Mouse (Mus musculus) urinary bladder, adult 2 months (tissue): ENCODE measurements at regions not wholly inside any gene's neighbourhood (a gene's known extent, or its start where the extent isn't known, plus 50 kb on each side); places are given as distances from the start of the nearest gene placed in this dataset.

ENCODE experiments used
- DNase-seq: peaks from one replicate; pipeline ENCODE4 v3.0.0; 2022; ENCODE audit warnings: low spot score

DNA sequence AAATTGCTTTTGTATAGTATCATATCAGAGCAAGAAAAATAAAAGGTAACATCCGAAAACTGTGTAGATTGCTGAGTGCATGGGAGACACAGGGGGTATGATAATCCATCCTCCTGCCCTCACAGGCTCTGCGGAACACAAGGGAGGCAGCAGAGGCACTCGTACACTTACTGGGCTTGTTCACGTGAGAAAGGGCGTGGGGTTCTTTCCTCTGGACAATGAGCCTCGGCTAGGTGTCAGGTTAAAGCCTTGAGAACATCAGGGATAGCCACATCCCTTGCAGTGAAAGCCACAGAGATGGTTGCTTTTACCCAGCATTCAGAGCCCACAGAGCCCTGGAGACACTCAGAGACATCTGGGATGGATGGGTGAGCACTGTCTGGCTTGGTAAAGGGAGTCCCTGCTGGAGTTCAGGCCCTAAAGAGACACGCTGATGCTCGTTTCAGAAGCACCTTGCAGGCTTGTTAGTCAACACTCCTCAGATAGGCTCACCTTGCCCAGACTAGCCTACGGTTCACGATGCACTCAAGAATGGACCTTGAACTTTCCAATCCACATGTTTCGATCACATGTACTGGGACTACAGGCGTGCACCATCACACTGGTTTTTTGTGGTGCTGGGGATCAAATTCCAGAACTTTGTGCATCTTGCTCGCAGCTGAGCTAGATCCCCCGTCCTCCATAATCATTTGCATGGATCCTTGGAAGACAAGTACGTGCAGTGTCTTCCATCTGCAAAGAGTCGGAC, 83.5 kb upstream of the Spin1 start:
- no peak for DNase-seq

DNA sequence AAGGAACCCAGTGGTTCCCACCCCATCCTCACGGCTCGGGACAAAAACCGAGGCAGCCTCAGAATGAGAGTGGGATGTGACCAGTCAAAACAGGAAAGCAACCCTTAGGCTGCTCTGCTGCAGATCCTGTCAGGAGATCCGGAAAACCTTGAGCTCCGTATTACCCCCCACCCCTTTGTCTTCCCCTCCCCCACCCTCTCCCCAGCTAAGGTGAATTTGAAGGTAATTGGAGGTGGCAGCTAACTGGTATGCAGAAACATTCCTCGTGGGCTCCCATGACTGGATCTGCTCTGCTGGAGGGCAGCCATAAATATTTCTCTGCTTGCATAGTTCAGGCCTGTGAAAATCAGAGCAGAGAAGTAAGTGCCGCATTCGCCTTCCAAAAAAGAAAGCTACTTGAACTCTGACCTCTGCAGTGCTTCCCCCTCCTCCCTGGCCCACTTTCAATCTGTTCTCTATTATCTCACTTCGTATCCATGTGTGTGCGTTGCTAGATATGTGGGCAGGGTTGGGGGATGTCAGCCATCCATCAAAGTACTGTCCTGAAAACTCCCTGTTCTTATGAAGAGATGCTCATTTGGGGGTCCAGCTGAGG, 82.9 kb upstream of the Spin1 start:
- DNase-seq: no peak

DNA sequence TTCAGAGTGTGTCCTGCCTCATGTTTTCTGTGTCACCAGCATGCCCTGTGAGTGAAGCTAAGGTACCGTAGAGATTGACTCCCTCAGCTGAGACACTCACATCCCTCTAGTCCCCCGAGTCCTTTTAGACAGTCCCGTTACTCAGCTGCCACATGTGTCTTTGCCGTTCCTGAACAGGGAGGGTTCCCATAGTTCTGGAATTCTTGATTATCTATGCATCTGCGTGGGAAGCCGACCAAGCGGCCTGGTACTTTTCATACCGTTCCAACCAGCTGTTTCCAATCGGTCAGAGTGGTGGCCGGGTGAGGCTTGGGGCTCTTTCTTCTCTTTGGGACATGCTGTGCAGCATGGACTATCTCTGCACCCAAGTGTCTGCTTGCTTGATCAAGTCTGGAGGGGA, 82.3 kb upstream of the Spin1 start:
- no peak for DNase-seq

DNA sequence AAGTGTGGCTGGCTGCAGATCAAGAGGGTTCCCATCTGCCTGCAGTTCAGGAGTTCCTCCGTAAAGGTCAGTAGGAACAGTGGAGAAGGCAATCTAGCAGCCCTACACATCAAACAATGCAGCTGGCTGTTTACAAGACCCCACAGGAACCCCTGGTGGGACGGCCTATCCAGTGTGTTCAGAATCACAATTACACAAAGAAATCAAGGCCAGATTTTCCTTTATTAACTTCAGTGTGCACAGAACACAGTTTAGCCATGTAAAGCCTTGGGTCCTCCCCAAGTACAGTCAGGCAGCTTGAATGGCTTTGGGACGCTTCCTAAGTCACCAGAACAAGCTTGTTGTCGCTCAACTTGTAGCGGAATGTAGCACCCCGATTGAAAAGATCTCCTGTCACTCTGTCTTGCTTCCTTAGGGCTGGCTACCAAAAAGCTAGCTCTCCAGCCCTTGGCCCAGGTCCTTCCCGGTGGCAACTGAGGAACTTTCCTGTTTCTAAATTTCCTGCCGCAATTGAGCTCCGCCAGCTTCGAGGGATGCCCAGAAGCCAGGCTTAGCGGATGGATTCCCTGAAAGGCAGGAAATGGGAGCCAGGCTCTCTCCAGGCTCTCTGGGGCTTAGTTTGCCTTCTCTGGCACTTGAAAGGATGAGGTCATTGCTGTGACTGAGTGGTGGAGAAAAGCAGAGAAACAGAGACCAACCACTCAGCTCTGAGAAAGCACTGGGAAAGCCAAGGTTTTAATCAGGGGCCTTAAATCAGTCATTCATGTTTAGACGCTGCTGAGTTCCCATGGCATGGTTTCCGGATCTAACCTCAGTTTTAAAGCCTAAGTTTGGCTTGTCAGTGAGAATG, 78.1 kb upstream of the Spin1 start:
- DNase-seq: no peak

DNA sequence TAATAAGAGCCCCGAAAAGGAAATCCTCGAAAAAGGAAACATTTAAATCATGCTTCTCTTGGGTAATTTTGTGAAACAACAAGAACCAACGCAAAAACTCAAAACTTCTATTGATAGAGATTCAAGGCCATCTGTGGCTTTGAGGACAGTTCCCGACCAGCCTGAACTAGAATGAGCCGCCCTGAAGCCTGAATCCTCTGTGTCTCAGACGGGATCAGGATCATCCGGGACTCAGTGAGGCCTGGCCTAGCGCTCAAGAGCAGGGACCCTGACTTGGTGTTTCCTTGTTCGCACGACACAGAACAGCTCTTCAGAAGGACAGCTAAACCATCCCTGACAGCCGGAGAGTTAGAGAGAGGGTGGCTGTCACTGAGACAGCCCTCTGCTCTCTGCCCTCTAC, 77.4 kb upstream of the Spin1 start:
- DNase-seq: no peak

DNA sequence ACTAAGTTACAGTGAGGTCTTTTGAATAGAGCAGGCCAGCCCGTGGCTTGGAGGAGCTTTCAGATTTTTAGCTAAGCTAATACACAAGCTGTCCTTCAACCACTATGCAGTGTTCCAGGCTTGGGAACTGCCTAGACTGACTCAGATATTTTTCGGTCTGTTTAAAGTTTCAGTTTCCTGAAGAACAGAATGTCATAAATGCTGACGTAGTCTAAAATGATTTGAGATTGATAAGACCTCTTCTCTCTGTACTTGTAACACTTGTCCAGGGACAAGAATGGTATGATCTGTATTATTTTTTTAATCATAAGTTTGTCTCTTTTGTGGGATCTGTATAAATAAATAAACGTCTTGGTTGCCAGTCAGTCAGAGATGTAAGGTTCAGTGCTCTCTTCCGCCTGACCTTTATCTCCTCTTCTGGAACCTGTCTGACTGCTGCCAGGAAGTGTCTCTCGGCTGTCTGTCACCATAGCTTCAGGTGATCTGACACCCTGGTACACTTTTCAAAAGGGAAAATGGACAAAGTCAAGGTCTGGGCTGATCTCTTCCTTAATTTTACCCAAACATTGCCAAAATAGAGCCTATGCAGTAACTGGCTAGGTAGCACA, 74.3 kb upstream of the Spin1 start:
- no peak for DNase-seq

DNA sequence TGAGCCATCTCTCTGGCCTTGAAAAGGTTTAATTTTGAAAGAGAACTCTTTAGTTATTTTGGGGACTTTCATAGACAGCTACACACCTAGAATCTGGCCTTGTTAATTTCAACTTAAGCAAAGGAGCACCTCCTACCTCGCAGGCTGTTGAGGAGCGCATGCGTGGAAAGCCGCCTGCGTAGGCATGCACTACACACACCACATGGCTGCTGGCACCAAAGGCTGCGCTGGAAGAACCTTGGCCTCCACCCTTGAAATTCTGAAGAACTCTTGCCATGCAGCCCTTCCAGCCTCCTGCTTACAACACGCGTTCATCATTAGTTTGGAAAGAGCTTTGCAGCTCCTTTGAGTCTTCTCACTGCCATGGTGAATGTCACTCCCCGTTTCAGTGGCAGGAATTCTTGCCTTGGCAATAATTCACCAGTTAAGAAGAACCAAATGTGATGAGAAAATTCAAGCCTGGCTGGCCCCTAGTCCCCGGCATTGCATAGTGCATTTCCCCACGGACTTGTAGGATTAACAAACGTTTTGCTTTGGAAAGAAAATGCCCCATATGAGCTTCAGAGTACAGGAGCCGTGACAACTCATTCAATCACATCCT, 62.7 kb upstream of the Spin1 start:
- no peak for DNase-seq

DNA sequence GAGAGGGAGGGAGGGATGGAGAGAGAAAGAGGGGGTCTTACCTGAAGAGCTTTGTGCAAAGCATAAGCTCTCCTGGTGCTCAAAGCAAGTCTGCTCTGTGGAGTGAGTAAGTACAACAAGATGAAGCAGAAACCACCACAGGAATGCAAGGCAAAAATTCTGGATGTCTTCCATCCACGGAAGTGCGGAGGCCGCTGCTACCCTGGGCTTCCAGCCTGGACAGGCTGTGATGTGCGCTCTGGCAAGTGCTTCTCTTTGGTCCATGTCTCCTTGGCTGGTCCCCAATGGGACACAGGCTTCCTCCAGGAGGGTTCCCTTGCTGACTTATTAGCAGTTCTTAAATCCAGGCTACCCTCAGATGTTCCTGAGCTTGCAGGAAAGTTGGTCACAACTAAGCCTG, 61.7 kb upstream of the Spin1 start:
- DNase-seq: no peak

DNA sequence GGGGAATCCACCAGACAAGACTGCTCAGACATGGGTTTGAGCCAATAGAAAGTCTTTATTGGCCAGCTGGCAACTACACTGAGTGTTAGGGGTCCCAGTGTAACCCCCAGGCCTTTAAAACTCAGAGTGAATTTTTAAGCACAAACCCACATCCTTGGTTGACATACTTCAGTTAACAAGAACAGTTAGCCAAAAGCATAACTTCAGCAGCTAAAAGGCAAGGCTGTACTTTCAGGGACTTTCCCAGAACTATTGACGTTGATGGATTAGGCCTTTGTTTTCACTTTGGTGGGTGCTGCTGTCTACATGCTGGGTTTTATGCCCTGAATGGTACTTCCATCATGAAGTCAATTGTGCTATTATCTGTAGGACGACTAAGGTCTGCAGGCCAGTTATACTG, 59.6 kb upstream of the Spin1 start:
- no peak for DNase-seq

DNA sequence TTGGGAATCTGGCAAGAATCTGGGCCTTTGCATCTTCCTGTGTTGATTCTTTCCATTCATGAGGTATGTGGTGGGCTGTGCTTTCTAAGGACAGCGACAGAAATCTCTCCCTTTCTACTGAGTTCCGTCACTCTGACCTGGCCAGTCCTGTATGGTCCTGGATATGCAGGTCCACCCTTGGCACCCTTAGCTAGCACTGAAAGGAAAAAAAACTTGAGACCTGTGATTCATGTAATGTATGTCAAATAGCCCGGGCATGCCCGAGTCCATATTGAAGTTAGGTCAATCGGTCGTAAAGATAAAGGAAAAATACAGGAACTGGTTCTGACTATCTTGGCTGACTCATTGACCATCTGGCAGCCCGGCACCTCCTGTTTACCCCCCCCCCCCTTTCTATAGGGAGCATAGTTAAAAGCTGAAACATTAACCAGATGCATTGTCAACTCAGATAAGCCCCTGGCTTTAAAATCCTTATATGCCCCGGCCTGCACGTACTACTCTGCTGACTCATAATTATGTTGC, 57.7 kb upstream of the Spin1 start:
- DNase-seq: no peak
